Mouse (Mus musculus) lung, embryonic 14.5 days (tissue): ENCODE measurements around the gene Sept7. TPM values are rescaled to one million over a fixed set of nuclear protein-coding genes. Genes with fewer than 3 reads are reported as not detected.
"Not testable (repeated sequence)": the region's sequence is repeated elsewhere in the genome, so short reads cannot be mapped to it uniquely, and the experiment has no call there.

Experiments used
- ATAC-seq: fragments of 200-750 bp; cut with Nextera tagmentation; 2 replicates; pipeline ENCODE4 v1.8.0; 2017; ENCODE audit warnings: mild to moderate bottlenecking, moderate TSS enrichment, moderate library complexity; ENCODE audit not compliant: insufficient read depth
- DNase-seq: peaks from one replicate; pipeline ENCODE4 v3.0.0-alpha.2; 2015
- H3K27ac ChIP-seq: fragments of 300-500 bp; sonication (generic); 2 replicates; pipeline ENCODE4 v1.5.1; 2014; ENCODE audit warnings: low read depth, mild to moderate bottlenecking, moderate library complexity
- H3K27me3 ChIP-seq: fragments of 300-500 bp; sonication (generic); 2 replicates; pipeline ENCODE4 v1.6.1; 2014; ENCODE audit warnings: low read length, control low read depth; ENCODE audit not compliant: insufficient read depth
- H3K36me3 ChIP-seq: fragments of 300-500 bp; sonication (generic); 2 replicates; pipeline ENCODE4 v1.6.1; 2014; ENCODE audit warnings: control low read depth; ENCODE audit not compliant: insufficient read depth
- H3K4me1 ChIP-seq: fragments of 300-500 bp; sonication (generic); 2 replicates; pipeline ENCODE4 v1.6.1; 2014; ENCODE audit warnings: antibody characterized with exemption, control low read depth; ENCODE audit not compliant: insufficient read depth
- H3K4me2 ChIP-seq: fragments of 300-500 bp; sonication (generic); 2 replicates; pipeline ENCODE4 v1.6.1; 2014; ENCODE audit warnings: mild to moderate bottlenecking
- H3K4me3 ChIP-seq: fragments of 300-500 bp; sonication (generic); 2 replicates; pipeline ENCODE4 v1.5.1; 2014; ENCODE audit warnings: low read depth, low read length
- H3K9ac ChIP-seq: fragments of 300-500 bp; sonication (generic); 2 replicates; pipeline ENCODE4 v1.6.1; 2014
- H3K9me3 ChIP-seq: fragments of 300-500 bp; sonication (generic); 2 replicates; pipeline ENCODE4 v1.6.1; 2016; ENCODE audit warnings: low read depth, low read length, control low read depth
- CTCF ChIP-seq: IDR thresholded peaks from 2 replicates; pipeline ENCODE4 v1.5.1; 2016; ENCODE audit warnings: antibody characterized with exemption, low read depth
- WGBS: fragments of 180-500 bp; shearing (Covaris S2); extraction: QIAGEN DNeasy Blood & Tissue Kit; methylation state at CpG from one replicate; pipeline ENCODE4 v1.1.7; 2014; 5-methylcytosine and 5-hydroxymethylcytosine counted together
- polyA plus RNA-seq: library from polyadenylated mRNA; unstranded; fragments of >200 nt; fragmentation: Nextera tagmentation; extraction: Ambion mirVana; gene quantifications from 2 replicates; pipeline ENCODE4 v1.2.1, GENCODE M21; 2014

Sept7 gene
- polyA plus RNA-seq, 1 experiment from 2014 or later = 303 TPM

GRCm38 (mm10) chr9:25219882-25220281, 32.4 kb upstream of the Sept7 start:
- peak; percentile 75; the same call in 1 of the 2 replicates for ATAC-seq
- Histone ChIP-seq H3K9me3 (no peaks in the 10 kb centered on the region), H3K9ac (no peak overlapping the region), H3K4me3 (no peak overlapping the region), H3K27ac (peak overlapping the region; percentile 77), H3K4me2 (no peak overlapping the region), H3K4me1 (peaks cover 4% of the 10 kb centered on the region; the same call in 1 of the 2 replicates), H3K36me3 (no peaks in the 10 kb centered on the region), H3K27me3 (no peaks in the 10 kb centered on the region)
- no peak for TF ChIP-seq CTCF
- peak; percentile 61 for DNase-seq
- WGBS = 33% methylated on average over 5 of the region's 5 CpGs

DNA sequence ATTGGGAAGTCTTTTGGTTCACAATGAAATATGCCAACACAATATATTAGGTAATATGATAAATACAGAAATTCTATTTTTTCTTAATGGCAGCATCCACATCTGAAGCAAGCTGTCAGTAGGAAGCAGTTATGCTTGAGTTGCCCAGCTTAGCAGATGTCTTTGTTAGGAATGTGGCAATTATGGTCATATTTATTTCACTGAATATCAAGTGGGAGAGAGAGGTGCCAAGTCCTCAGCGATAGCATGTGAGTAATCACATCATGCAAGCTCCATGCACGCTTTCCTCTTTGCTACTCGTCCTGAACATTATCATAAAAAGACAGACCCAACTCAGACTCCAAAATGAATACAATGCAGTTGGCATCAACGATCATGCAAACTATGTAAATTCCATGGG, 27.3 kb upstream of the Sept7 start:
- no peak for ATAC-seq
- Histone ChIP-seq H3K27ac (no peak overlapping the region), H3K27me3 (no peaks in the 10 kb centered on the region), H3K4me2 (no peak overlapping the region), H3K4me1 (no peaks in the 10 kb centered on the region), H3K9ac (no peak overlapping the region), H3K4me3 (no peak overlapping the region), H3K9me3 (no peaks in the 10 kb centered on the region), H3K36me3 (no peaks in the 10 kb centered on the region)
- no peak for TF ChIP-seq CTCF
- WGBS = 77% methylated on average over 4 of the region's 4 CpGs
- DNase-seq = no peak

DNA sequence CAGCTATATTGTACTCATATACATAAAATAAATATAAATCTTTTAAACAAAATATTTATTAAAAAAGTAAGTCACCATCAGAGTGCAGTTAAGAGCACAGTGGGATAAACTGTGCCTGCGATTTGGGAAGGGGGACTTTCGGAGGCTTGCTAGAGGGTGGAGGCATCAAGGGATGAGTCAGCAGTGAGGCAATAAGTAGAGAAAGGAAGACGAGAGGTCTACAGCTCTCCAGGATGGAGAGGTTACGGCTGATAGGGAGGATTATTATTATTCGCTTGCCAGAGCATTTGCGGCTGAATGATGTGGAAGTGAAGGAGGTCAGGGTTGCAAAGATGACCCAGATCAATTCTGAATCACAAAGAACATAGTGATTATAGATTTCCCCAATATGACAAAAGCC, 22.5 kb upstream of the Sept7 start:
- H3K27ac ChIP-seq = no peak overlapping the region
- no peaks in the 10 kb centered on the region for H3K9me3 ChIP-seq
- H3K36me3 ChIP-seq = no peaks in the 10 kb centered on the region
- ATAC-seq (no peak), DNase-seq (no peak)
- H3K4me3 ChIP-seq = no peak overlapping the region
- no peaks in the 10 kb centered on the region for H3K4me1 ChIP-seq
- H3K9ac ChIP-seq = no peak overlapping the region
- no peaks in the 10 kb centered on the region for H3K27me3 ChIP-seq
- H3K4me2 ChIP-seq = no peak overlapping the region
- WGBS = 78% methylated on average over 6 of the region's 6 CpGs
- TF ChIP-seq CTCF = no peak

- H3K9ac ChIP-seq = no peak overlapping the region
- no peak for TF ChIP-seq CTCF
- 82% methylated on average over 10 of the region's 10 CpGs for WGBS
- no peaks in the 10 kb centered on the region for H3K36me3 ChIP-seq
- H3K27me3 ChIP-seq = no peaks in the 10 kb centered on the region
- no peaks in the 10 kb centered on the region for H3K9me3 ChIP-seq
- H3K27ac ChIP-seq = no peak overlapping the region
- no peaks in the 10 kb centered on the region for H3K4me1 ChIP-seq
- DNase-seq (no peak), ATAC-seq (no peak)
- no peak overlapping the region for H3K4me3 ChIP-seq
- no peak overlapping the region for H3K4me2 ChIP-seq
Observed at GRCm38 (mm10) chr9:25230213-25231039, 21.8 kb upstream of the Sept7 start.

DNA sequence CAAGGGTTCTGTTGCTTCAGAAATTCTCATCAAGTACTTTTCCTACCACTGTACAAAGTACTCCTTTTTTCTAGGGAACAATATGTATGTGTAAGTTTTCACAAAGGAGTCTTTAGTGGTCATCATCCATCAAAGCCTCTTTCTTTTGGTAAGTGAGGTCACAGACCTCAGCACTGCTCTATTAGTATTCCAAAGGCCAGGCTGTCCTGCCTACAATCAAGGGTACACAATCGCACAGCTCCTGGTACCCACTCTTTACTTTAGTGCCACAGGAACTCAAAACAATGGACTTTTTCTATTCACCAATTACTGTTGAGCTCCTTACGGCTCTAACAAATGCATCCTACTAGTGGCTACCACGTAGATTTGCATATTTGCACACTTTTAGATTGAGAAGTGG, 11.2 kb upstream of the Sept7 start:
- no peak for ATAC-seq
- H3K4me3 ChIP-seq = no peak overlapping the region
- no peak overlapping the region for H3K27ac ChIP-seq
- TF ChIP-seq CTCF = no peak
- DNase-seq = no peak
- H3K9me3 ChIP-seq = no peaks in the 10 kb centered on the region
- no peaks in the 10 kb centered on the region for H3K4me1 ChIP-seq
- no peak overlapping the region for H3K4me2 ChIP-seq
- no peaks in the 10 kb centered on the region for H3K36me3 ChIP-seq
- H3K27me3 ChIP-seq = no peaks in the 10 kb centered on the region
- no peak overlapping the region for H3K9ac ChIP-seq
- WGBS = 50% methylated on average over 3 of the region's 3 CpGs

DNA sequence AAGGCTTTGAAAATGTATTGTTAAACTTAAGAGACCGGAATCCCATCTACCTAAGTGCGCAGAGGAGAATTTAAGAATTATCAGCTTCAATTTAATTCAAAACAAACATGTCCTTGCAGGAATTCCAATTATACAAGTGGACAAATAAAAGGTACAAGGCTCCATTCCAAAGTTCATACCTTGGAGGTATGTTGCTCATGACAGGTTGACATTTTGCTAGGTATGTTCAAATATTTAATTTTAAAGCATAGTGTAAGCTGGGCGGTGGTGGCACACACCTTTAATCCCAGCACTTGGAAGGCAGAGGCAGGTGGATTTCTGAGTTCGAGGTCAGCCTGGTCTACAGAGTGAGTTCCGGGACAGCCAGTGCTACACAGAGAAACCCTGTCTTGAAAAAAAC, 10.5 kb upstream of the Sept7 start:
- DNase-seq, ATAC-seq, H3K27me3 ChIP-seq, H3K27ac ChIP-seq, H3K4me3 ChIP-seq, H3K9ac ChIP-seq, H3K9me3 ChIP-seq, H3K4me2 ChIP-seq, H3K4me1 ChIP-seq, H3K36me3 ChIP-seq: not testable (repeated sequence)
- 82% methylated on average over 5 of the region's 5 CpGs for WGBS

DNA sequence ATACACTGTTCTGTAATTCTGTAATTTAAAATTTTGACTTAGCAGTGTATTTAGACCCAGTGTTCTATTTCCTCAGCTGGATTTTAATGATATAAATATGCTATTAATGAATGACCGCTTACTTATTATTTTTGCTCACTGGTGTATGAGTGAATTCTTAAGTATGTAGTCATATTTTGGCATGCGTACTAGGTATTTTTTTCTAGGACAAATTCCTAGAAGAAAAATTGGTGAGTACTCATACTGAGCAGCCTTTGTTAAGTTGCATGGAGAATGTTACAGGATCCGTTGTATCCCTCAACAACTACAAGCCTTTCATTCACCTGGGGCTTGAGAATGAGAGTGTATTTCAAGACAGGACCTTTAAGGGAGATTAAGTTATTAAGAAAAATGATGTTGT, 10.0 kb upstream of the Sept7 start:
- no peak overlapping the region for H3K4me2 ChIP-seq
- H3K27ac ChIP-seq = no peak overlapping the region
- 91% methylated on average over 3 of the region's 3 CpGs for WGBS
- no peak for TF ChIP-seq CTCF
- no peaks in the 10 kb centered on the region for H3K4me1 ChIP-seq
- H3K4me3 ChIP-seq = no peak overlapping the region
- H3K36me3 ChIP-seq = no peaks in the 10 kb centered on the region
- no peaks in the 10 kb centered on the region for H3K27me3 ChIP-seq
- ATAC-seq = no peak
- no peak overlapping the region for H3K9ac ChIP-seq
- H3K9me3 ChIP-seq = no peaks in the 10 kb centered on the region
- no peak for DNase-seq
